Mouse (Mus musculus): ENCODE data around the gene Lamp3. TPM values are rescaled to one million over a fixed set of nuclear protein-coding genes. Genes with fewer than 3 reads are reported as not detected.
"Not testable (repeated sequence)": the region's sequence is repeated elsewhere in the genome, so short reads cannot be mapped to it uniquely, and the experiment has no call there.

The Lamp3 gene
- polyA plus RNA-seq (2015; fragmentation: Nextera tagmentation; extraction: Ambion mirVana) = 0.08 and 0.12 TPM in 2 replicates

GRCm38 (mm10) chr16:19706216-19706615 lies at the start of gene Lamp3:
Lamp3 (minus strand) TSS chr16:19706375.
- no peak within 1 kb of the TSS for H3K9ac ChIP-seq

GRCm38 (mm10) chr16:19732896-19733295 lies 26.7 kb upstream of the Lamp3 start:
- no peak overlapping the region for H3K4me2 ChIP-seq
- H3K27ac ChIP-seq (replicated peaks) = no peak overlapping the region
- no peaks in the 10 kb centered on the region for H3K27me3 ChIP-seq
- ATAC-seq (ENCODE audit: low read depth) = no peak
- H3K4me1 ChIP-seq (replicated peaks) = no peaks in the 10 kb centered on the region
- H3K4me3 ChIP-seq = no peak overlapping the region
- 94% methylated on average over 1 of the region's 1 CpGs for WGBS
- no peaks in the 10 kb centered on the region for H3K36me3 ChIP-seq
- H3K9ac ChIP-seq = no peak overlapping the region
- H3K9me3 ChIP-seq = no peaks in the 10 kb centered on the region

More at GRCm38 (mm10) chr16:19706216-19706615, at the start of gene Lamp3:
- Histone ChIP-seq H3K27me3 (no peaks in the 10 kb centered on the region), H3K4me1 (replicated peaks) (no peaks in the 10 kb centered on the region), H3K9me3 (no peaks in the 10 kb centered on the region), H3K4me2 (no peak within 1 kb of the TSS), H3K36me3 (no peaks in the 10 kb centered on the region), H3K27ac (replicated peaks) (no peak within 1 kb of the TSS), H3K4me3 (no peak within 1 kb of the TSS)
- ATAC-seq (ENCODE audit: low read depth) = no peak

- 29% methylated on average over 2 of the region's 2 CpGs for WGBS
- H3K4me1 ChIP-seq (replicated peaks); H3K9ac ChIP-seq; H3K36me3 ChIP-seq; H3K4me3 ChIP-seq; ATAC-seq (ENCODE audit: low read depth); H3K9me3 ChIP-seq; H3K27ac ChIP-seq (replicated peaks); H3K27me3 ChIP-seq; H3K4me2 ChIP-seq: not testable (repeated sequence)
Observed at GRCm38 (mm10) chr16:19724139-19724538, 18.0 kb upstream of the Lamp3 start.

- Histone ChIP-seq H3K36me3 (no peaks in the 10 kb centered on the region), H3K4me3 (no peak overlapping the region), H3K9me3 (no peaks in the 10 kb centered on the region), H3K9ac (no peak overlapping the region), H3K27me3 (no peaks in the 10 kb centered on the region), H3K27ac (replicated peaks) (no peak overlapping the region), H3K4me1 (replicated peaks) (no peaks in the 10 kb centered on the region), H3K4me2 (no peak overlapping the region)
- ATAC-seq (ENCODE audit: low read depth) = no peak
- 55% methylated on average over 2 of the region's 2 CpGs for WGBS
Observed at GRCm38 (mm10) chr16:19720959-19721358, 14.8 kb upstream of the Lamp3 start.

DNA sequence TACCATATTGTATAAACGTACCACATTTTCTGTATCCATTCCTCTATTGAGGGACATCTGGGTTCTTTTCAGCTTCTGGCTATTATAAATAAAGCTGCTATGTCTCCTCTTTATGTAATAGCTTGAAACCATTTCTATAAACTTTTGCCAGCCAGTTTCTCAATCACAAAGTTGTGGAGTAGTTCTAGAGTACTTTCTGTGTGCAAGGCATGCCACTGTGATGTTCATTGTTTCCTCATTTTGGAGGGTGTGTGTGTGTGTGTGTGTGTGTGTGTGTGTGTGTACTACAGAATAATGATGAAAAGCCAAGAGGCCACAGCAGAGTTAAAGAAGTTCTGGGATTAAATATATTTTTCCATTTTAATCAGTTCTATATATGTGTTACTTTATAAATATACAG lies 1.2 kb upstream of the Lamp3 start:
- Histone ChIP-seq H3K4me3 (no peak overlapping the region), H3K9ac (no peak overlapping the region), H3K27me3 (no peaks in the 10 kb centered on the region), H3K27ac (replicated peaks) (no peak overlapping the region), H3K4me2 (no peak overlapping the region), H3K4me1 (replicated peaks) (no peaks in the 10 kb centered on the region), H3K36me3 (no peaks in the 10 kb centered on the region), H3K9me3 (no peaks in the 10 kb centered on the region)
- 80% methylated on average over 1 of the region's 1 CpGs for WGBS
- no peak for ATAC-seq (ENCODE audit: low read depth)

GRCm38 (mm10) chr16:19699207-19699606 lies 7.0 kb downstream of the Lamp3 start:
- Histone ChIP-seq H3K4me1 (replicated peaks) (no peaks in the 10 kb centered on the region), H3K9me3 (no peaks in the 10 kb centered on the region), H3K36me3 (no peaks in the 10 kb centered on the region), H3K27me3 (no peaks in the 10 kb centered on the region), H3K4me2 (no peak overlapping the region), H3K27ac (replicated peaks) (no peak overlapping the region), H3K4me3 (no peak overlapping the region), H3K9ac (no peak overlapping the region)
- no peak for ATAC-seq (ENCODE audit: low read depth)

DNA sequence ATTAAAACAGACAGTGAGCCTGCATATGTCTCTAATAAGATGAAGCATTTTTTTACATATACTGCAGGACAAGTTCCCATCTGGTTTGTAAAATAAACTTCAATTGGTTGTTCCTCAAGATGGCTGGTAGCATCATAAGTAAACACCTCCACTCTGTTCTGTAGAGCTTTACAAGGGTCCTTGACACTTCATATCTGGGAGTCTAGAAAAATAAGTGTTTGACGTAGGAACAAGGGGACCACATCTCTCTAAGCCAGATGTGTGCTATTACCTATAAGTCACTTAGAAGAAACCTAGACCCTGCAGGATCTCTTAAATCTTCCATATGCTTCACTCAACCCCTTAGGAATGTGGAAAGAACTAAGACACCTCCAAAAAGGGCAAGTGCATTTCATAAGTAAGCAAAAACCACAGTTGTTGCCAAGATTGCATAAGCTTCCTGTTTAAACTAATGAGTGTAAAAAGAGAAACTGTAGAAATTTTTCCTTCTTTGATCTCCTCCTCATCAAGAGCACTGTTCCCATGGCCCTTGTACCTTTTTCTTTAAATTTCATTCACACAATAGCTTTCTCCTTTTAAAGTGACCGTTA lies 35.3 kb downstream of the Lamp3 start:
- Histone ChIP-seq H3K4me1 (replicated peaks) (no peaks in the 10 kb centered on the region), H3K27me3 (no peaks in the 10 kb centered on the region), H3K36me3 (no peaks in the 10 kb centered on the region), H3K9ac (no peak overlapping the region), H3K27ac (replicated peaks) (no peak overlapping the region), H3K9me3 (no peaks in the 10 kb centered on the region), H3K4me3 (no peak overlapping the region), H3K4me2 (no peak overlapping the region)
- no peak for ATAC-seq (ENCODE audit: low read depth)
- WGBS = 87% methylated on average over 2 of the region's 2 CpGs

DNA sequence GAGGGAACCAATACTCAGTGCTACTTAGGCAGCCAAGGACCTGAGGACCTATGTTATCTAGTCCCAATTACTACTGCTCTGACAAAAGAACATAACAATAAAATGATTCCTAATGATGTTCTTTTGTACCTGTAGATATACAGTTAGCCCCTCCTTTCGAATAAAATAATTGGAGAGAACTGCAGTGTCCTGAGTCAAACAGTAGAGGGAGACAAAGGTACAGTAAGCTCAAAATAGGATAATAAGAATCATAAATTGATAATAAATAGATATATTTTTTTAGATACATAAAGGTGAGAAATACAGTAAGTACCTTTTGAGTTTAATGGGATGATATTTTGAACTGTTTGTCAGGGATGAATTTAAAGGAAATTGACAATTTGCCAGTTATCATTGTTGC lies 39.9 kb downstream of the Lamp3 start:
- ATAC-seq (ENCODE audit: low read depth) = no peak
- H3K27me3 ChIP-seq = no peaks in the 10 kb centered on the region
- H3K36me3 ChIP-seq = no peaks in the 10 kb centered on the region
- no peaks in the 10 kb centered on the region for H3K4me1 ChIP-seq (replicated peaks)
- H3K27ac ChIP-seq (replicated peaks) = no peak overlapping the region
- no peaks in the 10 kb centered on the region for H3K9me3 ChIP-seq
- H3K4me3 ChIP-seq = no peak overlapping the region
- WGBS = 58% methylated on average over 1 of the region's 1 CpGs
- H3K4me2 ChIP-seq = no peak overlapping the region
- no peak overlapping the region for H3K9ac ChIP-seq

DNA sequence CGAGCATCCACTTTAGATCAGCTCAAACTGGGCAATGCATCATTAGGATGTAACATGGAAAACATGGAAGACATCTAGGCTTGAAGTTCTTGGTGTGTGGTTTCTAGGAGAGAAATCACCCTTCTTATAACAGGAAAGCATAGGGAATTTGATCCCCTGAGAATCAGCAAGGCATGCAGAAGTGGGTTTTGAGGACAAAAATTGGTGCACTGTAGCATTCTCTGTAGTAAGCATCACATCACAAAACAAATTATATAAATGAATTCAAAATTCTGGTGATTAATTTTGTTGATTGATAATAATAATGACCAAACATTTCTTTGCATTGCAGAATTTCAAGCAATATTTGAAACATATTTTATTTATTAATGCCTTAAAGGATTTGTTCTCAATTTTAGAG lies 76.4 kb downstream of the Lamp3 start, which contains the start of gene Olfr171:
Gene Olfr171 (minus strand): TSS at position 101 of the 400 bp plus-strand sequence.
- Histone ChIP-seq H3K4me3 (no peak within 1 kb of the TSS), H3K27me3 (no peaks in the 10 kb centered on the region), H3K4me1 (replicated peaks) (no peaks in the 10 kb centered on the region), H3K36me3 (no peaks in the 10 kb centered on the region), H3K4me2 (no peak within 1 kb of the TSS), H3K27ac (replicated peaks) (no peak within 1 kb of the TSS), H3K9ac (no peak within 1 kb of the TSS), H3K9me3 (no peaks in the 10 kb centered on the region; the same call in 1 of the 2 replicates)
- ATAC-seq (ENCODE audit: low read depth) = no peak
- 76% methylated on average over 1 of the region's 1 CpGs for WGBS

DNA sequence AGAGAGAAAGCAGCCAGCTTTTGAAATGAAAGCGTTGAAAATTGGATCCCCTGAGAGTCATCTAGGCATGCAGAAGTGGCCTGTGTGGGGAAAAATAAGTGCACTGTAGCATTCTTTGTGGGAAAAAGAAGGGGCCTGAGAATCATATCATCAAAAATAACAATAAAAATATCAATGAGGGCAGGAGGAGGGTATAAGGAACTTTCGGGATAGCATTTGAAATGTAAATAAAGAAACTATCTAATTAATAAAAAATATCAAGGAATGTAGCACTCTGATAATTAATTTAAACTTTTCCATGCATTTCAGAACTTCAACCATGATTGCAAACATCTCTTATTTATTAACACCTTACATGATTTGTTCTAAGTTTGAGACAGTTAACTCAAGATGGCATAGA lies 94.4 kb downstream of the Lamp3 start, which contains the start of gene Olfr170:
Gene Olfr170 (minus strand): TSS at position 101 of the 400 bp plus-strand sequence.
- not testable (repeated sequence) for ATAC-seq (ENCODE audit: low read depth); H3K27ac ChIP-seq (replicated peaks); H3K4me3 ChIP-seq; H3K27me3 ChIP-seq; H3K9me3 ChIP-seq; H3K9ac ChIP-seq; H3K4me1 ChIP-seq (replicated peaks); H3K4me2 ChIP-seq; H3K36me3 ChIP-seq
- WGBS = 87% methylated on average over 2 of the region's 2 CpGs

Other genes starting within 250 kb of the Lamp3 start
- not detected in 2 replicates for gene Olfr166, start 222.7 kb downstream of the Lamp3 start, polyA plus RNA-seq (2015; fragmentation: Nextera tagmentation; extraction: Ambion mirVana)
- gene Olfr167, start 184.1 kb downstream of the Lamp3 start, polyA plus RNA-seq (2015; fragmentation: Nextera tagmentation; extraction: Ambion mirVana) = not detected in 2 replicates
- not detected in 2 replicates for gene Olfr168, start 170.8 kb downstream of the Lamp3 start, polyA plus RNA-seq (2015; fragmentation: Nextera tagmentation; extraction: Ambion mirVana)
- gene Olfr169, start 134.6 kb downstream of the Lamp3 start, polyA plus RNA-seq (2015; fragmentation: Nextera tagmentation; extraction: Ambion mirVana) = not detected in 2 replicates
- gene Olfr170, start 94.5 kb downstream of the Lamp3 start, polyA plus RNA-seq (2015; fragmentation: Nextera tagmentation; extraction: Ambion mirVana) = not detected in 2 replicates
- not detected in 2 replicates for gene Olfr171, start 76.5 kb downstream of the Lamp3 start, polyA plus RNA-seq (2015; fragmentation: Nextera tagmentation; extraction: Ambion mirVana)
- 40.1 and 43.1 TPM in 2 replicates for gene B3gnt5, start 53.8 kb upstream of the Lamp3 start, polyA plus RNA-seq (2015; fragmentation: Nextera tagmentation; extraction: Ambion mirVana)